Mouse (Mus musculus): ENCODE results near the gene AC129217.1.

Gene AC129217.1

GRCm38 (mm10) chr19:8829660-8830059, at the start of gene AC129217.1:
AC129217.1 (plus strand) TSS chr19:8829773.
- no peak for DNase-seq (ENCODE audit: low read depth, low spot score)

- DNase-seq (ENCODE audit: low read depth, low spot score), result peak; percentile 99
Observed at GRCm38 (mm10) chr19:8786008-8786781, 43.4 kb upstream of the AC129217.1 start, which contains the start of gene Taf6l. Taf6l (minus strand) TSS chr19:8786417.

GRCm38 (mm10) chr19:8788521-8788920, 41.1 kb upstream of the AC129217.1 start:
- peak; percentile 38 for DNase-seq (ENCODE audit: low read depth, low spot score)

- DNase-seq (ENCODE audit: low read depth, low spot score), result no peak
Observed at GRCm38 (mm10) chr19:8789171-8789570, 40.4 kb upstream of the AC129217.1 start.

- no peak for DNase-seq (ENCODE audit: low read depth, low spot score)
Observed at GRCm38 (mm10) chr19:8790171-8790570, 39.4 kb upstream of the AC129217.1 start.

- DNase-seq (ENCODE audit: low read depth, low spot score), result peak; percentile 95
Observed at GRCm38 (mm10) chr19:8798264-8798946, 31.2 kb upstream of the AC129217.1 start, which contains the start of gene Polr2g. Polr2g (minus strand) TSS chr19:8798577.

- DNase-seq (ENCODE audit: low read depth, low spot score), result no peak
Observed at GRCm38 (mm10) chr19:8798947-8799315, 30.6 kb upstream of the AC129217.1 start.

GRCm38 (mm10) chr19:8802130-8802821, 27.3 kb upstream of the AC129217.1 start, which contains the start of gene Zbtb3:
Zbtb3 (plus strand) TSS chr19:8802555.
- DNase-seq (ENCODE audit: low read depth, low spot score), result peak; percentile 99

- DNase-seq (ENCODE audit: low read depth, low spot score), result no peak
Observed at GRCm38 (mm10) chr19:8803204-8803780, 26.3 kb upstream of the AC129217.1 start.

GRCm38 (mm10) chr19:8803879-8804660, 25.5 kb upstream of the AC129217.1 start:
- DNase-seq (ENCODE audit: low read depth, low spot score), result no peak

- DNase-seq (ENCODE audit: low read depth, low spot score), result no peak
Observed at GRCm38 (mm10) chr19:8806810-8807209, 22.8 kb upstream of the AC129217.1 start.

- no peak for DNase-seq (ENCODE audit: low read depth, low spot score)
Observed at GRCm38 (mm10) chr19:8815812-8816211, 13.8 kb upstream of the AC129217.1 start.

- DNase-seq (ENCODE audit: low read depth, low spot score), result no peak
Observed at GRCm38 (mm10) chr19:8817001-8817400, 12.6 kb upstream of the AC129217.1 start.

GRCm38 (mm10) chr19:8818301-8818798, 11.2 kb upstream of the AC129217.1 start:
- no peak for DNase-seq (ENCODE audit: low read depth, low spot score)

- DNase-seq (ENCODE audit: low read depth, low spot score), result peak; percentile 99
Observed at GRCm38 (mm10) chr19:8818801-8819595, 10.6 kb upstream of the AC129217.1 start, which contains the start of gene Ttc9c. Ttc9c (minus strand) TSS chr19:8819333.

GRCm38 (mm10) chr19:8819596-8820423, 9.8 kb upstream of the AC129217.1 start, which contains the start of gene Hnrnpul2:
Hnrnpul2 (plus strand) TSS chr19:8820010.
- peak; percentile 99 for DNase-seq (ENCODE audit: low read depth, low spot score)

- DNase-seq (ENCODE audit: low read depth, low spot score), result no peak
Observed at GRCm38 (mm10) chr19:8820424-8820956, 9.1 kb upstream of the AC129217.1 start.

GRCm38 (mm10) chr19:8821146-8821545, 8.4 kb upstream of the AC129217.1 start:
- no peak for DNase-seq (ENCODE audit: low read depth, low spot score)

- DNase-seq (ENCODE audit: low read depth, low spot score), result no peak
Observed at GRCm38 (mm10) chr19:8822696-8823095, 6.9 kb upstream of the AC129217.1 start.

Measured in ES-CJ7 (cell line).